Mouse (Mus musculus) embryonic stem cell, embryonic (primary cell): ENCODE results near the gene Zfp146.

ENCODE experiments used
- CTCF ChIA-PET, 4 experiments: fragments of 300-600 bp in 2 of 4; fragments of 350-600 bp in 2 of 4; sonication (Branson Sonifier 250); formaldehyde crosslinking; loops; one replicate each; lab custom pipeline; 2022; ENCODE audit warnings: inconsistent platforms in 2 of 4; lab: Charles Lee
- POLR2A ChIA-PET, 4 experiments: fragments of 300-600 bp in 2 of 4; fragments of 350-600 bp in 2 of 4; sonication (Branson Sonifier 250); formaldehyde crosslinking; loops; one replicate each; lab custom pipeline; 2022; ENCODE audit warnings: antibody characterized with exemption in 4 of 4, inconsistent platforms in 1 of 4; lab: Charles Lee

Gene Zfp146

DNA sequence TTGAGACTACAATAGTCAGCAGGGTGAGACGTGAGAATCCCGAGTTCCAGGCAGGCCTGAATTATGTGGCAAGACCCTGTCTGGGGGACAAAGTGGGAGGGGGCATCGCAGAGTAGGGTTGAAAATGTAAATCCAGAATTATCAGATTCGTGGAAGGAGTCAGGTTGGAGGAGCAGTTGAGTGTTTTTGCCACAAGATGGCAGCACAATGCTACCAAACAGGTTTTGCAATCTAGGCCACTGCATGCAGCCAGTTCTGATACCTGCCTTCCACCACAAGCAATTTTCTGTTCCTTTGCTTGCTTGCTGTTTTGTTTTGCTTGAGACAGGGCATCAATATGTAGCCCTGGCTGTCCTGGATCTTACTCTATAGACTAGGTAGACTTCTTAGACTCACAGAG is 11.8 kb upstream of the Zfp146 start:
- ChIA-PET POLR2A (interaction anchor here in 2 of 4 experiments (7.6 to 9.1 kb wide), 2 partner anchors 15 to 16 kb away, joined by 100 to 127 read pairs; partner anchors contain the start of gene Capns1 (in 2 of the 2)), CTCF (interaction anchor here in 2 of 4 experiments (1.0 to 1.1 kb wide), 2 partner anchors 24 kb away, joined by 4 to 8 read pairs; no protein-coding TSS in a partner anchor)

DNA sequence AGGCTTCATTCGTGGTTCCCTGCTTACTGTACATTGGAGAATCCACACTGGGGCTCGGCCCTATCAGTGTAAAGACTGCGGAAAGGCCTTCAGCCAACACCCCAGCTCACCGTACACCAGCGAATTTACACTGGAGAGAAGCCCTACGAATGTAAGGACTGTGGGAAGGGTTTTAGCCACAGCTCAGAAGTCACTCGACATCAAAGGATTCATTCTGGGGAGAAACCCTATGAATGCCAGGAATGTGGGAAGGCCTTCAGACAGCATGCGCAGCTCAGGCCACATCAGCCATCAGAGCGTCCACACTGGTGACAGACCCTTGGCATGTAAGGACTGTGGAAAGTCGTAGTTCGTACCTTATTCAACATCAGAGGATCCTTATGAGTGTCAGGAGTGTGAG is 8.7 kb upstream of the Zfp146 start:
- CTCF ChIA-PET: interaction anchor here (0.5 to 3.1 kb wide), 19 partner anchors 8 to 579 kb away, joined by 3 to 31 read pairs (median 5); partner anchors contain the start of genes Capns1 (in 2 of the 4) and Zfp146 (in 1 of the 4)
- POLR2A ChIA-PET: interaction anchor here (0.6 to 5.0 kb wide), 33 partner anchors 8 to 156 kb away, joined by 3 to 51 read pairs (median 5); partner anchors contain the start of genes Capns1 (in 2 of the 4), Wdr62 (in 2 of the 4), Zfp146 (in 2 of the 4) and Thap8 (in 1 of the 4)

DNA sequence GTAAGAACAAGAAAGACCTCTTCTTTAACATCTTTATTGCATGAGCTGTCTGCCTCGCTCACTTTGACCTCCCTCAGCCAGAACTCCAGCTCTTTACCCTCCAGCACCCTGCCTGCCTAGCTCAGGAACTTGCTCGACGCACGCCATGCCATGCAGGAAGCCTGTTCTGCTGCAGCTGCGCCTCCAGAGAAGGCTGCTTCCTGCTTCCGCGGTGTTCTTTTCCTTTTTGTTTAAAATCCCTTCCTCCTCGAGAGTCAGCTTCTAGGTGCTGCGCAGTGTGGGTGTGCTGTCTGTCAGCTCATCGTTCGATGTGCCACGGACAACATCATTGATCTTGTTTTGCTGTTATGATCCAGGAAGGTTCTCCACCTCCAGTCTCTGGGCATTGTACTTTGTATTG is 6.9 kb upstream of the Zfp146 start:
- CTCF ChIA-PET: interaction anchor here (0.6 to 3.1 kb wide), 11 partner anchors 22 to 381 kb away, joined by 3 to 31 read pairs (median 7); partner anchors contain the start of gene Capns1 (in 3 of the 4)

DNA sequence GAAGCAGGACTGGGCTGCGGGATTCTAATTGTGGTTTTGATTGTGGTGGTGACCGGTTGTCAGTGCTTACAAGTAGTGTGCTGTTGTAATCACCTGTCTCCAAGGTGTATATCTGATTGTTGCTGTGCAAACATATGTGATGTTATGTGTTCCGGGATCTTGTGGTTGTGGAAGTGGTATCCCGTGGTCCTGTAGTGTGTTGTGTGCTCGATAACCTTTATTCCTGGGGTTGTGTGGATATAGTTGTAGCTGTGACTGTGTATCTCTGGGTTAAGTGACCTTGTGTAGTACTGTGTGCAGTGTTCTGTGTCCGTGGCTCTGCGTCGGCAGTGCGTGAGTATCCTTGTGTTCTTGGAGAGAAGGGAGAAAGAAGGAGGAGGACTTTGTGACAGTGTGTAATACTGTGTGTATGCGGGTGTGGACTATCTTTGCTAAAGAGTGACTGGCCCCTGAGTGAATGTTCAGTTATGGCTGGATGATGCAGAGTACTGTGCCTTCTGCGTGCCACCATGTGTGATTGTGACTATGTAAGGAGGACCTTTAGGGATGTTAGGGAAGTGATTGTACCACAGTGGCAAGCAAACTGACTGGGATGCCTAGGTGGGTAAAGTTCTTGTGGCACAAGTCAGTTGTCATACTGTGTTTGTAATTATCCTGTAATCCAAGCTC is 867 bp upstream of the Zfp146 start:
- CTCF ChIA-PET: interaction anchor here in 2 of 4 experiments (0.6 to 2.8 kb wide), 13 partner anchors 8 to 499 kb away, joined by 3 to 18 read pairs (median 4); partner anchors contain the start of gene Capns1 (in 1 of the 2)
- POLR2A ChIA-PET: interaction anchor here in 3 of 4 experiments (0.6 to 7.3 kb wide), 43 partner anchors 8 to 402 kb away, joined by 3 to 74 read pairs (median 5); partner anchors contain the start of genes Cox7a1 (in 3 of the 3), Thap8 (in 2 of the 3), Wdr62 (in 2 of the 3) and Zfp260 (in 2 of the 3)

More for the DNA sequence above, 6.9 kb upstream of the Zfp146 start:
- POLR2A ChIA-PET: interaction anchor here in 3 of 4 experiments (0.6 to 5.0 kb wide), 22 partner anchors 8 to 104 kb away, joined by 3 to 51 read pairs (median 5); partner anchors contain the start of genes Capns1 (in 2 of the 3), Wdr62 (in 2 of the 3), Gm26920 (in 1 of the 3) and Zfp566 (in 1 of the 3)

DNA sequence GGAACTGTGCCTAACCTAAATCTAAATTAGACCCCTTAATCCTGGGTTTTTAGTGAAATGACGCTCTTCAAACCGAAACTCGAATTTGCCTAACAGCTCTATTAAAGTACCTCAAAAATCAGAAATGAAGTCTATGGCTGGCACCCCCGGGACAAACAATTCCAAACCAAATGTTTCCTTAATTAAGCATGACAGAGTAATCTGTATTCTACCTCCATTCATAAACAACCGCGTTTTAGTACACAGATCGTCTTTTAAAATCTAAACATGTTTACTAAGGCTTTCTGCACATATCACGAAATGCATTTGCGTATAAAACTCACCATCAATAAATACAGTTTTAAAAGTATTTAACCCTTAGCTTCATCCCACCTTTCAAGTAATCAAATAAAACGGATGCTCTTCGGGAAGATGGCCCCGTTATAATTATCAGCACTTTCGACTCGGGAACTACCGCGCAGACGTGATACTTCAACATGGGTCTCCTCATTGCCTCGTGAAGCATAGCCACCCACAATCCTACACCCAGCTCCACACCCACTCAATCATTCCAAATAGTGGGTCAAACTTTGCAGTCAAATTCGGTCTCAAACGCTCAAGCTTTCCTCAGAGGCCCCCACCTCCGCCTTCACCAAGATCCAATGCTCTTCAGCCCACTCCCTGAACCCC is 502 bp downstream of the Zfp146 start:
- ChIA-PET POLR2A (interaction anchor here (0.6 to 7.3 kb wide), 27 partner anchors 9 to 383 kb away, joined by 3 to 74 read pairs (median 6); partner anchors contain the start of genes Thap8 (in 2 of the 4), Wdr62 (in 2 of the 4), Zfp260 (in 2 of the 4) and Capns1 (in 1 of the 4)), CTCF (interaction anchor here in 3 of 4 experiments (0.6 to 3.4 kb wide), 7 partner anchors 9 to 79 kb away, joined by 3 to 18 read pairs (median 4); partner anchors contain the start of genes Capns1 (in 1 of the 3) and Zfp382 (in 1 of the 3))

GRCm38 (mm10) chr7:30164745-30165144 is 4.8 kb downstream of the Zfp146 start:
- POLR2A ChIA-PET: interaction anchor here in 3 of 4 experiments (1.1 to 7.3 kb wide), 7 partner anchors 9 to 116 kb away, joined by 3 to 74 read pairs (median 4); partner anchors contain the start of gene Wdr62 (in 1 of the 3)
- CTCF ChIA-PET: interaction anchor here in 3 of 4 experiments (0.6 to 3.1 kb wide), 7 partner anchors 9 to 185 kb away, joined by 3 to 17 read pairs (median 4); no protein-coding TSS in a partner anchor

DNA sequence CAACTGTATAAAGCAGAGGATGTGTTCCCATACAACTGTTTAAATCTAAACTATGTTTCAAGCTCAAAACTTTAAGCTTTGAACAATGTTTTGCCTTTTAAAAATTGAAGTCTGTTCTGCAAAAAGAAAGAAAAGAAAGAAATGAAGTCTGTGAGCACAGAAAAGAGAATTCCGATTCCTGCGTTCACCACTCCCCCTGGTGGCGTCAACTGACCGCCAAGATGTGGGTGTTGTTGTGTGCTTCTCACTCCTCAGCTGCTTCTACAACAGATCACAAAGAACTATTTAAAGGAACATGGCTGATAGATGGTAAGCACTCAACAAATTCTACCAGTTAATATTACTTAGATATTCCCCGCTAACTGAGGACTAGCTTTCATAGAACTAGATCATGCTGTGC is 6.4 kb downstream of the Zfp146 start:
- ChIA-PET POLR2A (interaction anchor here in 3 of 4 experiments (0.9 to 3.7 kb wide), 17 partner anchors 8 to 133 kb away, joined by 3 to 11 read pairs (median 4); partner anchors contain the start of genes Cox7a1 (in 2 of the 3), Gm26920 (in 1 of the 3), Zfp566 (in 1 of the 3) and Zfp82 (in 1 of the 3)), CTCF (interaction anchor here in 2 of 4 experiments (0.7 to 3.1 kb wide), 8 partner anchors 8 to 109 kb away, joined by 3 to 17 read pairs (median 3); partner anchors contain the start of gene Capns1 (in 1 of the 2))

GRCm38 (mm10) chr7:30155507-30155906 is 14.0 kb downstream of the Zfp146 start:
- ChIA-PET CTCF (interaction anchor here (0.5 to 4.4 kb wide), 60 partner anchors 8 to 866 kb away, joined by 3 to 21 read pairs (median 4); partner anchors contain the start of genes Capns1 (in 3 of the 4), Zfp146 (in 2 of the 4), Cox7a1 (in 1 of the 4) and Gm26920 (in 1 of the 4)), POLR2A (interaction anchor here (0.6 to 5.4 kb wide), 58 partner anchors 7 to 1055 kb away, joined by 3 to 74 read pairs (median 5); partner anchors contain the start of genes Zfp146 (in 3 of the 4), Capns1 (in 2 of the 4), Thap8 (in 2 of the 4) and Wdr62 (in 2 of the 4))

GRCm38 (mm10) chr7:30154040-30154439 is 15.5 kb downstream of the Zfp146 start:
- CTCF ChIA-PET: interaction anchor here (0.5 to 4.4 kb wide), 22 partner anchors 9 to 473 kb away, joined by 3 to 21 read pairs (median 5); partner anchors contain the start of genes Polr2i (in 1 of the 4), Tbcb (in 1 of the 4), Zfp260 (in 1 of the 4) and Zfp382 (in 1 of the 4)
- POLR2A ChIA-PET: interaction anchor here in 3 of 4 experiments (0.6 to 5.4 kb wide), 18 partner anchors 9 to 1151 kb away, joined by 3 to 74 read pairs (median 6); partner anchors contain the start of genes Zfp146 (in 2 of the 3), Capns1 (in 1 of the 3), Cox7a1 (in 1 of the 3) and Thap8 (in 1 of the 3)

- POLR2A ChIA-PET: no interaction called here
Measured at GRCm38 (mm10) chr7:30147011-30147410, 22.5 kb downstream of the Zfp146 start.

DNA sequence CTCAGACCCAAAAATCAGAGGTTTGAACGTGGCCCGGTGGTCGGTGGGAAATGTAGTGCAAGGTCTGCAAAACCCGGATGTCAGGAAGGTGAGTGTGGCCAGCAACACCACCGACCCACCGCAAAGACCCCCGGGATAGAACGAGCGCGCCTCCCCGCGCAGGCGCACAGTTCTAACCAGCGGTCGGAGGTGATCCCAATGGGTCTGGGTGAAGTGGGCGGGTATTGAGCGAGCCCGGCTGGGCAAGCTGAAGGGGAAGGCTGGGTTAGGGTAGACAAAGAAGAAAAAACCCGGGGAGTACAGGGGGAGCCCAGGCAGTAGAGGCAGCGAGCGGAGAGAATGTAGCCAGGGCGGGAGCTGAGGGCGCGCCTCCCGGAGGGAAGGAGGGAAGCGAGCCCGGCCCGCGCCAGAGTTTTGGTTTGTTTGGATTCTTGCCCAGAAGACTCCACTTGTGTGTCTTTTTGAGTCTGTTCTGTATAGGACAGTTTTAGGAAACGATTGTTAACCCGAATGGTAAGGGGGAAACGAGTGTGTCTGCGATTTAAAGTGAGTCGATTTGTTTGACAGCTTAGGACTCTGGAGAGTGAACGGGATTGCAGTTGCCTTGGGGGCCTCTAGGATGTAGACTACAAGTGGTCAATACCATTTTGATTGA is 25.9 kb downstream of the Zfp146 start:
- ChIA-PET CTCF (interaction anchor here in 3 of 4 experiments (0.7 to 2.1 kb wide), 6 partner anchors 11 to 61 kb away, joined by 3 to 21 read pairs (median 4); partner anchors contain the start of gene Capns1 (in 2 of the 3)), POLR2A (interaction anchor here (0.6 to 1.8 kb wide), 10 partner anchors 11 to 54 kb away, joined by 3 to 11 read pairs (median 3); partner anchors contain the start of gene Zfp260 (in 2 of the 4))

More at GRCm38 (mm10) chr7:30147011-30147410, 22.5 kb downstream of the Zfp146 start:
- CTCF ChIA-PET: interaction anchor here in 2 of 4 experiments (0.6 to 0.9 kb wide), 4 partner anchors 8 to 707 kb away, joined by 3 to 5 read pairs (median 4); no protein-coding TSS in a partner anchor

DNA sequence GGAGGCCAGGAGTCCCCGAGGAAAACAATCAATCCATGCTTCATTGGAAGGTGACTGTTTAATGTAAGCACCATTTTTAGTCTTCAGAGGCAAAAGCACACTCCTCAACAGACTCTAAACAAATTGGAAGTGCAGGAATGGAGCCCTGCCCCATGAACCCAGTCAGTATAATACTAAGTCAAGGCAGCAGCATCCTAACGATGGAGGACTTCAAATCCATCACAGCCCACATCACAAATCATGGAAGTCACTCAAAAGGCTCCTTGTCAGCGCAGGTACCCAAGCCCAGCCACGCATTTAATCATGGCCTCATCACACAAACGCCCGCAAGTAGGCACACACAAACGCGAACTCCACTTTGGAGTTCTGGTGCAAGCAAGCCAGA is 26.4 kb downstream of the Zfp146 start:
- CTCF ChIA-PET: interaction anchor here in 2 of 4 experiments (1.0 to 2.1 kb wide), 3 partner anchors 12 to 56 kb away, joined by 4 to 21 read pairs (median 5); partner anchors contain the start of gene Capns1 (in 2 of the 2)

GRCm38 (mm10) chr7:30136826-30137225 is 32.7 kb downstream of the Zfp146 start:
- ChIA-PET CTCF (interaction anchor here in 2 of 4 experiments (0.5 to 1.9 kb wide), 2 partner anchors 18 to 762 kb away, joined by 4 read pairs; no protein-coding TSS in a partner anchor), POLR2A (interaction anchor here in 1 of 4 experiments (1.8 kb wide), 1 partner anchor 28 kb away, joined by 5 read pairs; no protein-coding TSS in a partner anchor)

More for the DNA sequence above, 26.4 kb downstream of the Zfp146 start:
- POLR2A ChIA-PET: interaction anchor here (1.0 to 1.8 kb wide), 8 partner anchors 11 to 54 kb away, joined by 3 to 11 read pairs (median 4); partner anchors contain the start of gene Zfp260 (in 1 of the 4)

- CTCF ChIA-PET: no interaction called here
Measured at GRCm38 (mm10) chr7:30132396-30132795, 37.2 kb downstream of the Zfp146 start.

DNA sequence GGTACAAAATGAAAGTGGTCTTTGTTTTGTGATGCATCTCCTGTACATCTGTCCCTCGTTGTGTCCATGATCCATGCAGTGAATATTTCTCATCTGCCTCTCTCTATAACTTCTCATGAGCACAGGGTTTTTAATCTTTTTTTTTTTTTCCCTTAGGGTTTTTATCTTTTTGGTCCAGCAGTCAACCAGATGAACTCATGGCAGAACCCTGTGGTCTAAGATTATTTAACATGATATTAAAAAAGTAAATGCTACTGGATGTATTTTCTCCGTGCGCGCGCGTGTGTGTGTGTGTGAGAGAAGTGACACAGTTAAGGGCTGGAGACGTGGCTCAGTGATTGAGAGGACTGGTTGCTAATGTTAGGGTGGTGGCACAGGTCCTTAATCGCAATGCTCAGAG is 39.6 kb downstream of the Zfp146 start:
- POLR2A ChIA-PET: no interaction called here
- CTCF ChIA-PET: interaction anchor here in 1 of 4 experiments (0.7 kb wide), 1 partner anchor 1350 kb away, joined by 5 read pairs; no protein-coding TSS in a partner anchor

More at GRCm38 (mm10) chr7:30132396-30132795, 37.2 kb downstream of the Zfp146 start:
- POLR2A ChIA-PET: interaction anchor here in 2 of 4 experiments (1.0 to 1.9 kb wide), 5 partner anchors 23 to 148 kb away, joined by 3 to 5 read pairs (median 4); partner anchors contain the start of genes Gm26920 (in 1 of the 2), Thap8 (in 1 of the 2), Wdr62 (in 1 of the 2) and Zfp566 (in 1 of the 2)
